Mouse (Mus musculus) limb, embryonic 14.5 days (tissue): Measurements from ENCODE around the gene Tcp11l1. TPM values are rescaled to one million over a fixed set of nuclear protein-coding genes. Genes with fewer than 3 reads are reported as not detected.

Experiments
- ATAC-seq: fragments of 200-750 bp; cut with Nextera tagmentation; 2 replicates; pipeline ENCODE4 v1.8.0; 2017; ENCODE audit warnings: low read depth, moderate number of reproducible peaks, moderate TSS enrichment; ENCODE audit not compliant: low FRiP score
- DNase-seq: peaks from one replicate; pipeline ENCODE4 v3.0.0-alpha.2; 2015; ENCODE audit warnings: low spot score
- H3K27ac ChIP-seq: fragments of 300-500 bp; sonication (generic); replicated peaks from 2 replicates; pipeline ENCODE4 v1.5.1; 2014; ENCODE audit warnings: low read depth, mild to moderate bottlenecking, low read length, moderate library complexity, mixed read lengths
- H3K27me3 ChIP-seq: fragments of 300-500 bp; sonication (generic); 2 replicates; pipeline ENCODE4 v1.6.1; 2014; ENCODE audit warnings: low read length, mixed read lengths; ENCODE audit not compliant: control insufficient read depth, insufficient read depth
- H3K36me3 ChIP-seq: fragments of 300-500 bp; sonication (generic); 2 replicates; pipeline ENCODE4 v1.6.1; 2014; ENCODE audit warnings: mild to moderate bottlenecking, low read length, moderate library complexity, mixed read lengths; ENCODE audit not compliant: control insufficient read depth, insufficient read depth
- H3K4me1 ChIP-seq: fragments of 300-500 bp; sonication (generic); 2 replicates; pipeline ENCODE4 v1.6.1; 2014; ENCODE audit warnings: antibody characterized with exemption, low read length, mixed read lengths; ENCODE audit not compliant: control insufficient read depth, insufficient read depth
- H3K4me2 ChIP-seq: fragments of 300-500 bp; sonication (generic); replicated peaks from 2 replicates; pipeline ENCODE4 v1.6.1; 2014; ENCODE audit warnings: low read depth, mild to moderate bottlenecking, low read length, moderate library complexity; ENCODE audit not compliant: severe bottlenecking
- H3K4me3 ChIP-seq: fragments of 300-500 bp; sonication (generic); replicated peaks from 2 replicates; pipeline ENCODE4 v1.5.1; 2014; ENCODE audit warnings: low read length
- H3K9ac ChIP-seq: fragments of 300-500 bp; sonication (generic); 2 replicates; pipeline ENCODE4 v1.6.1; 2014; ENCODE audit warnings: mild to moderate bottlenecking, low read depth, low read length, moderate library complexity; ENCODE audit not compliant: severe bottlenecking
- H3K9me3 ChIP-seq: fragments of 300-500 bp; sonication (generic); 2 replicates; pipeline ENCODE4 v1.6.1; 2016; ENCODE audit warnings: low read length; ENCODE audit not compliant: control insufficient read depth
- POLR2A ChIP-seq: fragments of 200-500 bp; IDR thresholded peaks from 2 replicates; pipeline ENCODE4 v1.8.0; 2012; ENCODE audit warnings: inconsistent platforms, mild to moderate bottlenecking, moderate library complexity, borderline replicate concordance; ENCODE audit not compliant: insufficient read depth, insufficient read length; ENCODE audit errors: extremely low read depth
- WGBS: fragments of 180-500 bp; shearing (Covaris S2); extraction: QIAGEN DNeasy Blood & Tissue Kit; methylation state at CpG from one replicate; pipeline ENCODE4 v1.1.7; 2014; 5-methylcytosine and 5-hydroxymethylcytosine counted together
- polyA plus RNA-seq, 2 experiments: library from polyadenylated mRNA; depleted of rRNA in 1 of 2; stranded (reverse) in 1 of 2; unstranded in 1 of 2; fragments of >200 nt; fragmentation: Nextera tagmentation in 1 of 2; extraction: Ambion mirVana in 1 of 2; gene quantifications; 2 replicates each; pipeline versions ENCODE4 v1.2.1 to v1.2.3; 2012 to 2014

The Tcp11l1 gene
- polyA plus RNA-seq, 2 experiments: 22.5 to 47.6 TPM

GRCm38 (mm10) chr2:104684771-104685170 is 27.2 kb downstream of the Tcp11l1 start:
- Histone ChIP-seq H3K4me2 (no peak overlapping the region), H3K27me3 (no peaks in the 10 kb centered on the region), H3K27ac (no peak overlapping the region), H3K9ac (no peak overlapping the region), H3K4me1 (no peaks in the 10 kb centered on the region; the same call in 1 of the 2 replicates), H3K4me3 (no peak overlapping the region), H3K9me3 (no peaks in the 10 kb centered on the region), H3K36me3 (peaks cover 30% of the 10 kb centered on the region)
- ATAC-seq: 0 out of 2 replicates have a peak, but pooled peaks have one; percentile 4
- WGBS: 83% methylated on average over 4 of the region's 4 CpGs
- TF ChIP-seq POLR2A: no peak
- DNase-seq: no peak

GRCm38 (mm10) chr2:104677326-104677725 is 34.6 kb downstream of the Tcp11l1 start:
- WGBS: 62% methylated on average over 3 of the region's 3 CpGs
- no peaks in the 10 kb centered on the region for H3K27me3 ChIP-seq

GRCm38 (mm10) chr2:104671724-104672123 is 40.2 kb downstream of the Tcp11l1 start:
- DNase-seq (no peak), ATAC-seq (no peak)
- TF ChIP-seq POLR2A: no peak
- Histone ChIP-seq H3K9ac (no peak overlapping the region), H3K27me3 (no peaks in the 10 kb centered on the region), H3K4me2 (no peak overlapping the region), H3K4me3 (no peak overlapping the region), H3K36me3 (peaks cover 12% of the 10 kb centered on the region; the same call in 1 of the 2 replicates), H3K27ac (no peak overlapping the region), H3K9me3 (no peaks in the 10 kb centered on the region), H3K4me1 (no peaks in the 10 kb centered on the region)

More at GRCm38 (mm10) chr2:104677326-104677725, 34.6 kb downstream of the Tcp11l1 start:
- no peak overlapping the region for H3K4me3 ChIP-seq
- H3K9ac ChIP-seq: no peak overlapping the region
- H3K4me2 ChIP-seq: no peak overlapping the region
- no peak overlapping the region for H3K27ac ChIP-seq
- ATAC-seq (no peak), DNase-seq (no peak)
- no peaks in the 10 kb centered on the region; the same call in 1 of the 2 replicates for H3K4me1 ChIP-seq
- no peaks in the 10 kb centered on the region for H3K9me3 ChIP-seq
- TF ChIP-seq POLR2A: no peak
- peaks cover 14% of the 10 kb centered on the region for H3K36me3 ChIP-seq

DNA sequence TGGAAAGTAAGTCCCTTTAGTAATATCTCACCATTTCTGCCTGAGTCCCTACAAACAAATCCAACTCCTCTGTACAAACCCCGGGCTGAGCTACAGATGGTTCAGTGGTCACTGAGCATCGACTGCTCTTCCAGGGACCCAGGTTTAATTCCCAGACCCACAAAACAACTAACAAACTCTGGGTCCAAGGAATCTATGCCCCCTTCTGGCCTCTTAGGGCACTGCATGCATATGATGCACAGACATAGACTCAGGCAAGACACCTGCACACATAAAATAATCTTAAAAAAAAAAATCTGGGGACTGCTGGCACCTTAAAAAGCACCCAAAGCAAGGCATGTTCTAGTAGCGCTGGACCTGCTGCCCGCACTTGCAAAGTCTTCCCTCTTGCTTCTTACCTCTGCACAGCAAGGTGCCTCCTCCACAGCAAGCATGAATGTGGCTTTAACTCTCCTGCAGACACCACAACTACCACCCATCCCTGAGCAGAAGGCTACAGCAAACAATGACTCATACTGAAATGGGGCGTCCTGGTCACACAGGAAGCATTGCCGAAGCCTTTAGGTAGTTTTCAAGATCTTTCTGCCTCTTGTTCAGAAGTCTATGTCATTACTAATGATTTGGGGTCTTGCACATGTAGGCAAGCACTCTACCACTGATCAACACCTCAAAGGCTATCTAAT is 42.7 kb downstream of the Tcp11l1 start:
- no peak for DNase-seq
- ATAC-seq: no peak
- Histone ChIP-seq H3K4me2 (no peak overlapping the region), H3K27me3 (no peaks in the 10 kb centered on the region), H3K9me3 (no peaks in the 10 kb centered on the region), H3K9ac (no peak overlapping the region), H3K4me1 (no peaks in the 10 kb centered on the region), H3K36me3 (peaks cover 33% of the 10 kb centered on the region), H3K27ac (no peak overlapping the region), H3K4me3 (no peak overlapping the region)
- 89% methylated on average over 6 of the region's 6 CpGs for WGBS
- TF ChIP-seq POLR2A: no peak

DNA sequence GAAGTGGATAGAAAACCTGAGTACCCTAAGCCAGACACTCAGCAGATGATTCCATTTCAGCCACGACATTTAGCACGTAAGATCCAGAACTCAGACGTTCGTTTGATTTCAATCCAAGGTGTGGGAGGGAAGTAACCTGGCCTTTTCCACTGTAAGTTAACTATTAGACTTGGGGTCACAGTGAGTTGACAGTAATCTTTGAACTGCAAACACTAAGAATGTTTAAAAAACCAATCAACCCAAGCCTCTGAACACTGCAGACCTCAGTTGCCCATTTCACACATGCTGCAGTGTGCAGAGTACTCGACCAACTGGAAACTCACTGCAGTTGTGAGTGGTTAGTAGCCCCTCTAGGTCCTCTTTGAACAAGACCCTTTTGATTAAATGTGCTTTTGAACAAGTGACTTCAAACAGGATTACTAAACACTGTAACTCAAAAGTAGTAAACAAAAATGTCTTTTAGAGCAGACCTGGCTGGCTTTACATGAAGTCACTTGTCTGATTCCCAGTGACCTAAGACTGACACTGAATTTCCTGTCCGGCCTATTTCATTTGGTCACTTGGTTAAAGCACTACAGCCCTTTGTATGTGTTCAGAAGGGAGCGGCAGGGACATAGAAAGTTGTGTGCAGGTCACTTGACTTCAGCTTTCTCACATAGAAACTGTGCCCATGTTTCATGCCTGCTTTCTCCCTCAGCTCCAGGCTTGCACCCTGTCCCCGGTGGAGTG is 48.4 kb downstream of the Tcp11l1 start:
- Histone ChIP-seq H3K27me3 (no peaks in the 10 kb centered on the region), H3K9me3 (no peaks in the 10 kb centered on the region), H3K4me2 (no peak overlapping the region), H3K27ac (no peak overlapping the region), H3K36me3 (peaks cover 59% of the 10 kb centered on the region), H3K9ac (no peak overlapping the region), H3K4me1 (no peaks in the 10 kb centered on the region), H3K4me3 (no peak overlapping the region)
- ATAC-seq (no peak), DNase-seq (no peak)
- no peak for TF ChIP-seq POLR2A
- WGBS: 89% methylated on average over 8 of the region's 8 CpGs
